Mouse (Mus musculus) layer of hippocampus, adult 8-10 months (tissue): Measurements from ENCODE around the gene Tuba4a. TPM values are rescaled to one million over a fixed set of nuclear protein-coding genes. Genes with fewer than 3 reads are reported as not detected.
"Not testable (repeated sequence)": the region's sequence is repeated elsewhere in the genome, so short reads cannot be mapped to it uniquely, and the experiment has no call there.

ENCODE experiments used
- DNase-seq, 2 experiments: peaks; one replicate each; pipeline ENCODE4 v3.0.0; 2022; ENCODE audit warnings: low spot score in 2 of 2
- total RNA-seq, 4 experiments: library from RNA; stranded (reverse); gene quantifications; 2 replicates each; pipeline ENCODE4 v1.2.4; 2022

Tuba4a gene
- total RNA-seq, 4 experiments from 2014 or later = 488 to 539 (median 494) TPM

GRCm38 (mm10) chr1:75236117-75237050 is 16.7 kb upstream of the Tuba4a start, which contains the start of gene Dnajb2:
Gene Dnajb2, plus strand, starts transcription at chr1:75236406.
- peak; percentile 80 to 82 for DNase-seq

GRCm38 (mm10) chr1:75234606-75235005 is 14.9 kb upstream of the Tuba4a start:
- DNase-seq = peak; percentile 73 to 77

- DNase-seq = not testable (repeated sequence)
These were observed 12.8 kb upstream of the Tuba4a start for GRCm38 (mm10) chr1:75232489-75232888.

GRCm38 (mm10) chr1:75231664-75232152 is 12.0 kb upstream of the Tuba4a start, which contains the start of gene A630095N17Rik:
Gene A630095N17Rik, minus strand, starts transcription at chr1:75232102.
- no peak for DNase-seq

GRCm38 (mm10) chr1:75231224-75231623 is 11.6 kb upstream of the Tuba4a start:
- DNase-seq = no peak

- no peak for DNase-seq
These were observed 10.8 kb upstream of the Tuba4a start for GRCm38 (mm10) chr1:75230335-75230994.

GRCm38 (mm10) chr1:75229158-75229557 is 9.5 kb upstream of the Tuba4a start:
- DNase-seq = no peak

- DNase-seq = no peak
These were observed 8.0 kb upstream of the Tuba4a start for GRCm38 (mm10) chr1:75227653-75228052.

GRCm38 (mm10) chr1:75226138-75226537 is 6.5 kb upstream of the Tuba4a start:
- DNase-seq = no peak

GRCm38 (mm10) chr1:75225473-75225872 is 5.8 kb upstream of the Tuba4a start:
- DNase-seq = no peak

GRCm38 (mm10) chr1:75223532-75223931 is 3.9 kb upstream of the Tuba4a start:
- no peak for DNase-seq

- no peak for DNase-seq
These were observed 3.3 kb upstream of the Tuba4a start for GRCm38 (mm10) chr1:75222926-75223325.

GRCm38 (mm10) chr1:75221538-75221937 is 1.9 kb upstream of the Tuba4a start:
- DNase-seq = no peak

GRCm38 (mm10) chr1:75219078-75219477 is 587 bp downstream of the Tuba4a start:
- DNase-seq = peak; percentile 88 to 92

- peak; percentile 67 to 73 for DNase-seq
These were observed 1.3 kb downstream of the Tuba4a start for GRCm38 (mm10) chr1:75218227-75219001.

- peak in 1 of 2 experiments; percentile 38 for DNase-seq
These were observed 1.8 kb downstream of the Tuba4a start for GRCm38 (mm10) chr1:75217893-75218226.

GRCm38 (mm10) chr1:75216797-75217585 is 2.7 kb downstream of the Tuba4a start:
- peak in 1 of 2 experiments; percentile 12 for DNase-seq

GRCm38 (mm10) chr1:75215785-75216184 is 3.9 kb downstream of the Tuba4a start:
- peak in 1 of 2 experiments; percentile 23 for DNase-seq

GRCm38 (mm10) chr1:75214886-75215285 is 4.8 kb downstream of the Tuba4a start:
- DNase-seq = peak; percentile 76 to 81

GRCm38 (mm10) chr1:75214442-75214841 is 5.2 kb downstream of the Tuba4a start:
- peak in 1 of 2 experiments; percentile 23 for DNase-seq
